Mouse (Mus musculus): ENCODE measurements around the gene Ubox5. TPM values are rescaled to one million over a fixed set of nuclear protein-coding genes. Genes with fewer than 3 reads are reported as not detected.

Gene Ubox5
- total RNA-seq, 2 experiments from 2014 or later, result 5.5 TPM

DNA sequence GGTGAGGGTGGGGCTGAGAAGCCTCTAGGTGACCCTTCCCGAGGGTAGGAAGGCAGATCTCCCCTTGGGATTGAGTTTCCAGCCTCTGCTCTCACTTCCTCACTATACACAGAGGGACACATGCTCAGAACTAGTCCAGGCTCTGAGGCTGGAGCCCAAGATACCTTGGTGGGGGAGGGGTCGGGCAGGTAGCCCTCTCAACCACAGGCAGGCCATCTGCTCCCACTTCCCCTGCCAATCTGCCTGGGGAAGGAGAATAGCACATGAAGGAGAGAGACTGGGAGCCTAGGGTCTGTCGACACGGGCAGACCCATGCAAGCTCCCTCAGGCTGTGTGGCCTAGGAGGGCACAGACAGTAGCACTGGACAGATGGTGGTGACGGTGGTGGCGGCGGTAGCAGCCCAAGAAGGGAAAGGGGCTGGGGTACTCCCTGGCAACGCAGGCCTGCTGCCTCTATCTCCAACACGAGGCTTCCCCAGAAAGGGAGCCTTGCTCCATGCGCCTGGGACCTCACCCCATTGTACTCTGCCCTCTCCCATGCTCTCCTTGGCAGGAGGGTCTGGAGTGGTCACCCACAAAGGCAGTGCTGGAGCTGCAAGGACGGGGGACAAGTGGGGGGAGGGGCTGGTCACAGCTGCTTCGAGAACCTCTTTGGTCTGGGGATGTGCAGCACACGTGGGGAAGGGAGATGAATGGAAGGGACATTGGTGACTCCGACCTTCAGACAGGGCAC is 4.3 kb upstream of the Ubox5 start:
- DNase-seq, result no peak

DNA sequence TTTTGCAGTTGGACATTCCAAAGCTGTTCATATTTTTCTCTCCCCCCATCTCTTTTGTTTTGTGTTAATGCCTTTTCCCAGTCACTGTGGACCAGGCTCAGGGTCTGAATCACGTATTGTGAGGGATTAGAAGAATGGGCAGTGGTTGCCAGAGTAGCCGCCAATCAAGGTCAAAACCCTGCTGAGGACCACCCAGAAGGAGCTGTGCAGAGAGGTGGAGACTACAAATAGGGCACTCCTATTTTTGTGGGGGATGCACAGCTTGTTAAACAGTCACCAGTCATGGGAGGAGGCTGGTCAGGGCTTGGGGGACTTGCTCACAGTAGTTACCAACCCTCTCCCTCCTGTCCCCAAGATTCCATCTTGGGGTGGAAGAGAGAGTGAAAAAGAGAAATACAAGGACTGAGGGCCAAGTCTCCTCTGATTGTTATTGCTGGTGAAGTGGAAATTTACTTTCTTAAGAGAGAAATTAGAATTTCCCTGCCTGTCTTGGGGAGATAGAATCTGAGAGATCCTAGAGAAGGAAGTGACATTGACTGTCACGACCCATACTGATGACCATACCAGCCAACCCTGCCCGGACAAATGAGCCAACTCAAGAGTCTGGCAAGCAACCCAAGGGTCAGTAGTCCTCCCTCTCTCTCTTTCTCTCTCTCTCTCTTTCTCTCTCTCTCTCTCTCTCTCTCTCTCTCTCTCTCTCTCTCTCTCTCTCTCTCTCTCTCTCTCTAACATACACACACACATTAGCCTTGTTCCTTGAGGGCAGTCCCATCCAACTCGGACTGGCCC is 3.2 kb upstream of the Ubox5 start:
- no peak for DNase-seq

DNA sequence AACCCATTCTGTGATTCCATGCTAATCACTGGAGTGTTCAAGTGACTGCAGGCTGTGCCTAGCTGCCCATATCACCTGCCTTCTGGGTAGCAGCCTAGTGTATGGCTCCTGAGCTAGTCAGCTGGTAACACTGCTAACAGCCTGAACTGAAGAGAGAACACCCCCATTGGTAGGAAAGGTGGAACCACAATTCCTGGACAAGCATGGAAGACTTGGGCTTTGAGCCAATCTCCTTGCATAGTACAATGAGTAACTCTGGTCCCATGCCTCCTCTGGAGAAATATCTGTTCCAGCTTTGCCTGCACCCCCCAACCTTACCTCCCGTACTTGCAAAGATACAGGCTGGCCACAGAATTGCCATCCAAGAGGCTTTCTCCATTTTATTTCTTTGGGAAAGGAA is 2.6 kb upstream of the Ubox5 start:
- no peak for DNase-seq

DNA sequence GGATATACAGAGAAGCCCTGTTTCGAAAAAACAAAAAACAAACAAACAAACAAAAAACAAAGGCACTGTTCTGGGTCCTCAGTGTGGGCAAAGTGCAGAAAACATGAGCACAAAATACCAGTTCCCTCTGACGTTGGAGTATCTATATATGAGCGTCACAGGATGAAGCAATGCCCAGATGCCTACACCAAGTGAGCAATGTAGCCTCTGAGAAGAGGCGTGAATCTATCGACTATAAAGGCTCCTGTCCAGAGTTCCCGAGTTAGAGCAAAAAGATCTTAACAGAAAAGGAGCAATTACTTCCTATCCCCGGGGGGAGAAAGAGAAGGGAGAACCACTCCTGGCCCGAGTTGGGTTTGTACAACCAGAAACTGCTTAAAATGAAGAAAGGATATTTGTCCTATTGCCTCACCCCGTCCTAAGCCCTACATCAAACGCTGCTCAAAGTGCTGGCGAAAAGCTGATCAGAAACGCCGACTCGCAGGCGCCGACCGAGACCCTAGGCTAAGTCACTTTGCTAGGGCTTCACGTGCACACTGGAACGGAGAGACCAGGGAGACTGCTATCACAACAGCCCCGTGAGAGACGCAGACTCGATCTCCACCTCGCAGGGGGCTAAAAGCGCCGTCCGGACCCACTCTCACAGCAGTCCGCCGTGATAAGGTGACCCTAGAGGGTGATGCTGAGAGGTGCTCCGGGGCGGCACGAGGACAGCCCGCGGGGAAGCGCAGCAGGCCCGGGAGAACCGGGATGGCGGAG is 579 bp downstream of the Ubox5 start:
- DNase-seq, result no peak

DNA sequence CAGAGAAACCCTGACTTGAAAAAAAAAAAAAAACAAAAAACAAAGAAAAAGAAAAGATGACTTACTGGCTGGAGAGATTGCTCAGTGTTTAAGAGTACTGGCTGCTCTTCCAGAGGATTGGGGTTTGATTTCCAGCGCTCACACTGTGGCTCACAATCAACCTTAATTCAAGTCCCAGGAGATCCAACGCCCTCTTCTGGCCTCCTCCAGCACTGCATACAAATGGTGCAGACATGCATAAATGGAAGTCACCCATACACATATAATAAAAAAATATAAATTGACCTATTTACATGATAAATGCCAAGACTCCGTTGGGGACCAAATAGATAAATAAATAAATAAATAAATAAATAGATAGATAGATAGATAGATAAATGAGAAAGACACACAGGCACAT is 1.4 kb downstream of the Ubox5 start:
- DNase-seq, result peak; percentile 18

DNA sequence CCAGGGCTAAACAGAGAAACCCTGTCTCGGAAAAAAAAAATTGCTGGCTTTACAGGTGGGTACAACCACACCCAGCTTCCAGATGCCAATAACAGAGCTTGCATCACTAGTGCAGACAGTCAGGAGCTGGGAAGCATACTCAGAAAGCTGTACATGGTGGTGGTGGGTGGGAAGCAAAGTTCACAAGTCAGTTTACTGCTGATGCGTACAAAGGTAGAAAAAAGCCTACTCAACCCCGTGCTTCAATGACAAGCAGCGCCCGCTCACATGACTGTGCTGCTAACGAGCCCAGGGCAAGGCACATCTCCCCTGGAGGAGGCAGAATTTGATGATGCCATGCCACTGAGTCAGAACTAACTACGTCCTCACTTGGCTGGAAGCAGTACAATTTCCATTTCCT is 10.9 kb downstream of the Ubox5 start:
- no peak for DNase-seq

DNA sequence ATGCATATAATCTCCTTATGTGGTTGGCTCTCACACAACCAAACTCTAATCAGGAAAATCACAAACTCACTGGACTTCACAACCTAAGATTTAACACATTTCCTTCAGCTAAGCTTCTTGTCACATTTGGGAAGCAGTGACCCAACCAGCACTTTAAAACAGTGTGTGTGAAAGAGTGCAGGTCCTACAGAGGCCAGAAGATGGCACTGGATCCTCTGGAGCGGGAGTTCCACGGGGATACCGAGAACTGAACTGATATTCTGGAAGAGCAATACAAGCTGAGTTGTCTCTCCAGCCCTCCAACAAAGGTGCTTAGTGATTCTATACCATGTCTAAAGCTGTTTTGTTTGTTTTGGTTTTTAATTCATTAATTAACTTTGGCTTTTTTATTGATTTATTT is 16.7 kb downstream of the Ubox5 start:
- peak; percentile 26 for DNase-seq

DNA sequence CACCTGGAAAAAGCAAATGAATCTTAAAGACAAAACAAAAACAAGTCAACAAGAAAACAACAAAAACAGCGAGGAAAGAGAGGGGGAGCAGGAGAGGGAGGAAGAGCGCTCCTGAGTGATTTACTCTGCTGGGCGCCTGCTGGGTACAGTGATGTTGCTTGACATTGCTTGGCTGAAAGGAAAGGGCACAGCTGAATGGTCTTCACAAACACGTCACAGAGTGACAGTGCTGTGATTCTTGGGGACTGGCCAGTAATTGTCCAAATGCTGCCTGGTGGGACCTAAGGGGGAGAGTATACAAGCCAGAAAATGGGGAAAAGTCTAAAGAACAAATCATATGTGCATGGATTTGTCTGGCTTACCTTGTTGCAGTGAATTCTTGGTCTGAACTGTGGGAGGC is 27.6 kb downstream of the Ubox5 start:
- no peak for DNase-seq

DNA sequence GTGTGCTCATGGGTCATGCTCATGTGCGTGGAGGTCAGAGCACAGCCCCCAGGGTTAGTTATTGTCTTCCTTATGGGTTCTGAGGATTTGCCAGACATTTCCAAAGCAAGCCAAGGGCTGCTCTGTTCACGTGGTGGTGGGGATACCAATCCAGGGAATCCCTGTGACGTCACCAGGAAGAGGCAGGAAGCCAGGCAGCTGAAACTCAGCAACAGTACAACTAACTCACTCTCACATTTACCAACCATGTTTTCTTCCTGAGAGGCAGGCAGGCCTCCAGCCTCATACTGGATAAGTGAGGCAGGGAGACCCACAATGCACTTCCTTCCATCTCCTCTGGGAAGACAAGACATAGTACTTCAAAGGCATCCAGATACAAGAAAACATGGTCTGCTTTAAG is 31.4 kb downstream of the Ubox5 start:
- DNase-seq, result peak; percentile 33

DNA sequence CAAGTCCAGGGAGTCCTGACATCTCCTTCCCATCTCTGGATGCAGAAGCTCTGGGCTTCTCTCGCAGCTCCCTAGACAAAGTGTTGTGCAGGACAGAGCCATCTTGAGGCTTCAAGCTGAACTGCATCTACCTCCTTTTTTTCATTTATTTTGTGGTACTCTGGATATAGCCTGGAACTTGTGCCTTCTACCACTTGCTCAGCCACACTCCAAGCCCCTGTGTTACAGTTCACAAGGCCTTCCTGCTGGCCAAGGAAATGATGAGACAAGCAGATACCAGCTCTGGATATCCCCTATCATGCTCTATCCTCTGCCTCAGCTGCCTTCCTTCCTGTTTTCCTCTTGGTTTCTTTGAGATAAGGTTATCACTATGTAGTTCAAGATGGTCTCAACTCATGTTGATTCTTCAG is 32.2 kb downstream of the Ubox5 start:
- peak; percentile 49 for DNase-seq

DNA sequence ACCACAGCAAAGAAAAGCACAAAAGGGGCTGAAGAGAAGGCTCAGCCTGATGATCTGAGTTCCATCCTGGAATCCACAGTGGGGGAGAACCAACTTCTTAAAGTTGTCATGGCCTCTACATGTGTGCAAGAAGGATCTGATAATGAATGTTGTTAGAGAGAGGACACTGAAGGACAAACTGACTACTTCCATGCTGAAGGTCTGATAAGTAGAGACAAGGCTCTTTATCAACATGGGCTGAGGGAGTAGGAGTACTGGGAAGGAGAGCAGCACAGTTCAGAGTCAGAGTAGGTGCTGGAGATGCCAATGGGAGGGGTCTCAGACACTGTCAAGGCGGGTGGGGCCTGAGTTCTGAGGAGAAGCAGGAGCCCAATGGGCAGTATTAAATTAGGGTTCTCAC is 34.2 kb downstream of the Ubox5 start:
- DNase-seq, result no peak

DNA sequence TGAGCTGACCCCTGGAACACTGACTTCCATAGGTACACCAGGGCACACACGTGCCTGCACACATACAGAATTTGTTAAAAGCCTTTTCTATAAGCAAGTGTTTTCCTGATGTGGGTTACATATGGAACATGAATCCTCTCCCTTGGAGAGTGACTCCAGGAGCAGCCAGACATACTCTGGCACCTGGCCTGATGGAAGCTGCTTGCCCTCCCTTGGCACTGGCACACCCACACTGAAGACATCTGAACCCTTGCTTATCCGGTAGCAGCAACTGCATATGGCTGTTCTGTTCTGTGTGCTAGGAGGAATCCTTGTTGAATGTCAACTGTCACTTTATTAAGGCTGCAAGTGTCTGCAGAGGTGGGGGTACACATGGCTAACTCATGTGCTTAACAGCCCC is 38.8 kb downstream of the Ubox5 start:
- DNase-seq, result no peak

DNA sequence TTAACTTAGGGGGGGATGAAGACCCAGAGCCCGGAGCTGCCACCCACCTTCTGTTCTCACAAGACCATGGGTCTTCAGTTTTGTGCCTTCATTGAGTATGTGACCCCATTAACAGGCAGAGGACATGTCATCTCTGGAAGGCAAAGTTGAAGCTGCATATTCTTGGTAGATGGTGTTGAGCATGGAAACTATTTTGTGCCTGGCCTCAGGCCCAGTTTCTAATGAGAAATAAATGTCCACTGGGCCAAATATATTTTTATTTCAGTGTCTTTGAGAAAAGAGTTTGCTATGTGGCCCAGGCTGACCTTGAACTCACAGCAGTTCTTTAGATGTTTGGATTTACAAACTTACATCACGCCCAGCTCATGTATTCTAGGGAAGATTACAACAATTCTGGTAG is 40.1 kb downstream of the Ubox5 start:
- DNase-seq, result peak; percentile 29

DNA sequence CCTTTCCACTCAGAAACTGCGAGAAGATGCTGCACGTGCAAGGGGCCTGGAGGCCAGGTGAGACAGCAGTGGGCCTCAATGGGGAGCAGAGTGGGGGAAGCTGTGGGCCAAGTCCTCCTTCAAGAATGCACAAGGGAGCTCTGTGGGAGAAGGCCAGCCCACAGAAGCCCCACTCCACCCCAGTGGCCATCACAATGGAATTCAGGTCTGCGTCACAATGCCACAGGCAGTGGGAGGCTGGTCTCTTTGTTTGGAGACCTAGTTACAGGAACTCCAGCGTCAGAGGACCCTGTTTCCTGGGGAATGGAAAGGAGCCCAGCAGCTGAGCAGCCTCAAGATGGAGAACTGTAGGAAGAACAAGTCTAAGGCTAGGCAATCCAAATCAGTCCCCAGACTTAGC is 40.7 kb downstream of the Ubox5 start:
- no peak for DNase-seq

DNA sequence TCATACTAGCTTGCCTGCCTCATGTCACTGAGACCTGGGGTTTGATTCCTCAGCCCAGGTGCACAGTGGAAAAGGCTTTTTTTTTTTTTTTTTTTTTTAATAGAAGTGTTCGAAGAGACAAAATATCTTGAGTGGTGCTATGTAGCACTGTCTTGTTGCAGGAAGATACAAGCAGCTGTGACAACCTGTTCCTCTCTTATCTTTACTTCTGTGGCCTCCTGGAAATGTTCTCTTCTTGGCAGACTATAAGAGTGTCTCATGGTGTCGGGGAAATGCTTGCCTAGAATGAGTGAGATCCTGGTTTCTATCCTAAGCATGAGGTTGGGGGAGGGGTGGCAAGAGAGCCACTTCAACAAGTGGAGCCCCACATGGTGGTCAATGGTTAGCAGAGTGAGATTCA is 41.5 kb downstream of the Ubox5 start:
- DNase-seq, result no peak

DNA sequence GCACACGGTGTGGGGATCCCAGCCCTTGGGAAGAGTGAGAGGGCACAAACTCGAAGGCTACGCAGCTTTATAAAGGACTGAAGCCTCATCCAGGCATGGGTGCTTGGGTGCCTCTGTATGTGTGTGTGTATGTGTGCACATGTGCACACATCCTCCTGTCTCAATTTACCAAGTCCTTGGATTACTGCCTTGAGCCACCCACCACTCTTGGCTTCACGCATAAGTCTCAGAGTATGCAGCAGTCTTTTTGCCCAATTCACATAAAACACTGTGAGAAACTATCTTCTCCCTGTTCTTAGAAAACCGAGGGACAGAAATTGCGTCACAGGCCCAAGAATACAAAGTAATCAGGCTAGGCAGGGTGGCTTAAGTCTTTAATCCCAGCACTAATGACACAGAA is 43.8 kb downstream of the Ubox5 start:
- DNase-seq, result no peak

DNA sequence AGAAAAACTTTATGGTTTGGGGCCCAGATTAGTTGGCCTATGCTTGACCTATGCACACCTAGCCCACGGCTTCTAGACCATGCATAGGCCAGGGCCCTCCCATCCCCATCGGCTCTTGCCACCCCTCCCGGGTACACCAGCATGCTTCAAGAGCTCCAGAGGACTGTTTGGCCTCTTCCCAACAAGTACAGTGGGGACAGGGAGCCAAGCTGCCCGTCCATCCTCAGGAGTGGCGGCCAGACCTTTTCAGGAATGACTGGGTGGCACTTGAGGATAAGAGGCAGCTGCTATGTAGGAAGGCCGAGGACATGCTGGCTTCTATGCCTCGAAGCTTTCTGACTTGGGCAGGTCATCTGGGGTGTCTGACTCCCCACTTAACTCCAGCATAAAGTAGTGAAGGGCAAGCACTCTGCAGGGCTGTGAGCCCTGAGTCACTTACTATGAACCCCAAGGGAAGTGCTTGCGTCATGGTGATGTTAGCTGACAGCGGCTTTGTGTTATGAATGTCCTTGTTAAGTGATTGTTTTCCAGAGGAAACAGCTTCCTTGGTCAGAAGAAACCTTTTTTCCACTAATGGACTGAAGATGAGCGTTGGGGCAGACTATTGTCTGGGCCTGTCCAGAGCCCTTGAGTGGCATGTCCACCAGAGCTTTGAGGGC is 45.8 kb downstream of the Ubox5 start:
- no peak for DNase-seq

DNA sequence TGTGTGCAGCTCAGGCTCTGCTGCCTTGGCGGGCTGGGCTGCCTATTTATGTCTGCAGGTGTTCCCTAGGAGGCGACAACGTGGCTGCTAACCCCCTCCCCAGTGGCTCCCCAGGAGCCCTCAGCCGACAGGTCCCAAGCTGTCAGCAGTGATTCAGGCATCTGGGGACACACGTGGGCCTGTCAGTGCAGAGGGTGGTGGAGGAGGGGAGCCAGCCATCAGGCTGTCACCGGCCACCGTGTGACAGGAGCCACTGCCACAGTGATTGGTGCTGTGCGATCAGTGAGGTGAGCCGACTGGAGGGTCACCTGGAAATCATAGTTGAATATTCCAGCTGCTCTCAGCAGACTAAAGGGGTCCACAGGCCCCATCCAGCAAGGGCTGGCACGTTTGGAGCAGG is 47.3 kb downstream of the Ubox5 start, which contains the start of gene Avp:
Gene Avp (minus strand): TSS at position 3 of the 400 bp plus-strand sequence.
- DNase-seq, result no peak

DNA sequence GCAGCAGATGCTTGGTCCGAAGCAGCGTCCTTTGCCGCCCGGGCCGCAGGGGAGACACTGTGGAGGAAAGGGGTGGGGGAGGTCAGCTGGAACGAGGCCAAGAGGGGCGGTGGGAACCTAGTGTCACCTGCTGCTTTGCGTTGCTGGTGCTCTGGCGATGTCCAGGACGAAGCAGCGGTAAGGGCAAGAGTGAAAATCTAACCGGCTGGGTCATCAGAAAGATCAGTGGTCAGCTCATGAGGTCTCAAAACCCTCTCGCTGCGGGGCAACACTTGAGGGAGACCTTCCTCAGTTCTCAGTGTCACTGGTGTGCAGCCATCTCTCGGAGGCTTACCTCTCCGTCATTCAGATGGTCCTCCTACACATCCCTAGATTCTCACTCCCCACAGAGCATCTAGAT is 48.6 kb downstream of the Ubox5 start:
- DNase-seq, result no peak

DNA sequence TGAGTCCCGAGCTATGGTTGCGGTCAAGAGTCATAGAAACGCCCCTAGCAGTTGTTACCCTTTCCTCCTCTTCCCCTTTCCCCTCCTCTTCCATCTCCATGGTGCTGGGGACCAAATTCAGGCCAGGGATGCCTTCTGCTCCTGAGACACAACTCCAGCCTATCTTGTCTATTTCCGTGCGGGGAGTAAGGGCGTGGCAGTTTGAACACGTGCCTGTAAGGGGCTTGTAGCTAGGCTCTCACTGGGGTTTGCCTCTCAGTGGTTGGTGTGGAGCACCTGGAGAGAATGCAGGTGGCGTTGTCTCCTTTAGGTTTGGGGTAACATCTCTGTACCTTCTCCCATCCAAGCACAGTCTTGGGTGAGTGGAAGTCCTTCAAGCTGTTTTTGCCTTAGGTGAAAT is 50.0 kb downstream of the Ubox5 start:
- DNase-seq, result no peak

DNA sequence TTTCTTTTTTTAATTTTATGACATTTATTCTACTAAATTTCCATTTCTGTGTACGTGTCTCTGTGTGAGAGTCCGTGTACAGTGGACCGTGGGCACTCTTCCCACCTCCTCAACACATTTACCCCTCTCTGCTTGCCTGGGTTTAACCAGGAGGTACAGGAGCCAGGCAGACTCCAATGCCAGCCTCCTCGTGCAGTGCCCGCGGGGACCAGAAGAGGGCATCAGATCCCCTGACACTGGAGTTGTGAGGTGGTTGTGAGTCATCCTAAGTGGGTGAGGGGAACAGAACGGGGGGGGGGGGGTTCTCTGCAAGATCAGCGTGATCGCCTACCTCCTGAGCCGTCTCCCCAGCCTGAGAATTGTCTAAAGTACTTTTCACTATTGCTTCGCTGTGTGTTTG is 51.7 kb downstream of the Ubox5 start:
- peak; percentile 69 for DNase-seq

DNA sequence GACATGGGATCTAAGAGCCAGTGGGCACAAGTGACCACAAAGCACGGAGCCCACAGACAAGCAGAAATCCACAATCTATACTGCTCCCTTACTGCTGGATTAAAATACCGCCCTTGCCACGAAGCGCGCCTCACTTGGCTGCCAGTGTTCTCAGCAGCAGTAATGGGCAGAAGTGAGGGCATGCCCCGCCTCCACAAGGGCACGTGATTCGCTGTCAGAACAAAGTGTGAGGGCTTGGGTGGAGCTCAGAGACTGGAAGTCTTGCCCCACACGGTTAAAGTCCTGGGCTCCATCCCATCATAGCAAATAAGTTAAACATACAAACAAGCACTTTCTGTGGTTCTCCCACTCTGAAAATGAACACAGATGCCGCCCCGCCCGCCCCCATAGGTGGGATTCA is 52.2 kb downstream of the Ubox5 start:
- no peak for DNase-seq

DNA sequence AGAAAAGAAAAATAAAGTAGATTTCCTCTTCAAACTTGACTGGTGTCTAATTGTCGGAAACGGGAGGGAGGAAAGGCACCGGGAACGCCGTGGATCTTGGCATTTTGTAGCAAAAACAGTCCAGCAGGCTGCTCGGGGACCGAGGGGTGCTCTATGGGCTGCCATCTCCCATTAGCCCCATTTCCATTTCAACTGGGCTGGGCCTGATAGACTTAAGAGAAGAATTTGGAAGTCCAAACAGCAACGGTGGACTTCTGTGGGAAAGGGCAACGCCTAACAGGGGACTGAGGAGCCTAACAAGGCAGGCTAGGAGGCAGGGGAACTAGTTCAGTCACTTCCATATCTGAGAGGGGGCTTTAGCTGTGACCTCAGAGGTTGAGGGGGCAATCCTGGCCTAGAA is 52.8 kb downstream of the Ubox5 start:
- no peak for DNase-seq
